Mouse (Mus musculus): Measurements from ENCODE around the gene Ccsap. TPM values are rescaled to one million over a fixed set of nuclear protein-coding genes. Genes with fewer than 3 reads are reported as not detected.

The Ccsap gene
- total RNA-seq, 1 experiment, result 5.1 TPM

GRCm38 (mm10) chr8:123872048-123872447, 12.0 kb upstream of the Ccsap start:
- Histone ChIP-seq H3K4me3 (ENCODE audit: insufficient read depth in 1 of 2, low read depth in 1 of 2, low read length in 2 of 2, poor library complexity in 1 of 2, severe bottlenecking in 1 of 2) (no peak overlapping the region), H3K9ac (ENCODE audit: insufficient read depth, low read depth, low read length, poor library complexity, severe bottlenecking) (no peak overlapping the region), H3K4me1 (ENCODE audit: control insufficient read depth in 2 of 2, insufficient read depth in 2 of 2, low read length in 2 of 2, poor library complexity in 1 of 2) (no peaks in the 10 kb centered on the region), H3K9me3 (ENCODE audit: control insufficient read depth, insufficient read depth, low read depth, low read length) (no peaks in the 10 kb centered on the region), H3K27ac (ENCODE audit: insufficient read depth, low read depth, low read length, poor library complexity, severe bottlenecking) (no peak overlapping the region), H3K36me3 (ENCODE audit: control insufficient read depth, insufficient read depth, low read length, poor library complexity, severe bottlenecking) (no peaks in the 10 kb centered on the region)
- TF ChIP-seq ZC3H11A (IDR thresholded peaks at IDR 0.05; ENCODE audit: borderline replicate concordance, low read depth, low read length), result no peak
- no peak for TF ChIP-seq CHD2 (IDR thresholded peaks at IDR 0.05; ENCODE audit: low read depth, low read length)
- TF ChIP-seq ZNF384 (IDR thresholded peaks at IDR 0.05; ENCODE audit: low read depth, low read length), result no peak
- no peak for TF ChIP-seq MAFK (IDR thresholded peaks at IDR 0.05; ENCODE audit: insufficient read depth, low read depth, low read length)
- TF ChIP-seq HCFC1 (IDR thresholded peaks at IDR 0.05; ENCODE audit: borderline replicate concordance, insufficient read depth, low read length), result no peak
- DNase-seq (ENCODE audit: low read depth, low spot score), result no peak
- in situ Hi-C loops (cut with MboI; ENCODE audit: low sequenced_read_pairs in 2 of 2, unreplicated experiment in 2 of 2), result no loop called here

- Histone ChIP-seq H3K36me3 (ENCODE audit: control insufficient read depth, insufficient read depth, low read length, poor library complexity, severe bottlenecking) (no peaks in the 10 kb centered on the region), H3K4me1 (ENCODE audit: control insufficient read depth in 2 of 2, insufficient read depth in 2 of 2, low read length in 2 of 2, poor library complexity in 1 of 2) (no peaks in the 10 kb centered on the region), H3K9me3 (ENCODE audit: control insufficient read depth, insufficient read depth, low read depth, low read length) (no peaks in the 10 kb centered on the region), H3K27ac (ENCODE audit: insufficient read depth, low read depth, low read length, poor library complexity, severe bottlenecking) (no peak overlapping the region), H3K9ac (ENCODE audit: insufficient read depth, low read depth, low read length, poor library complexity, severe bottlenecking) (no peak overlapping the region), H3K4me3 (ENCODE audit: insufficient read depth in 1 of 2, low read depth in 1 of 2, low read length in 2 of 2, poor library complexity in 1 of 2, severe bottlenecking in 1 of 2) (no peak overlapping the region)
- no peak for TF ChIP-seq ZC3H11A (IDR thresholded peaks at IDR 0.05; ENCODE audit: borderline replicate concordance, low read depth, low read length)
- TF ChIP-seq CHD2 (IDR thresholded peaks at IDR 0.05; ENCODE audit: low read depth, low read length), result no peak
- TF ChIP-seq ZNF384 (IDR thresholded peaks at IDR 0.05; ENCODE audit: low read depth, low read length), result no peak
- no peak for TF ChIP-seq HCFC1 (IDR thresholded peaks at IDR 0.05; ENCODE audit: borderline replicate concordance, insufficient read depth, low read length)
- no peak for TF ChIP-seq MAFK (IDR thresholded peaks at IDR 0.05; ENCODE audit: insufficient read depth, low read depth, low read length)
- in situ Hi-C loops (cut with MboI; ENCODE audit: low sequenced_read_pairs in 2 of 2, unreplicated experiment in 2 of 2), result no loop called here
- no peak for DNase-seq (ENCODE audit: low read depth, low spot score)
These were observed 7.0 kb upstream of the Ccsap start for GRCm38 (mm10) chr8:123866971-123867370.

- Histone ChIP-seq H3K36me3 (ENCODE audit: control insufficient read depth, insufficient read depth, low read length, poor library complexity, severe bottlenecking) (no peaks in the 10 kb centered on the region), H3K4me1 (ENCODE audit: control insufficient read depth in 2 of 2, insufficient read depth in 2 of 2, low read length in 2 of 2, poor library complexity in 1 of 2) (no peaks in the 10 kb centered on the region), H3K9me3 (ENCODE audit: control insufficient read depth, insufficient read depth, low read depth, low read length) (no peaks in the 10 kb centered on the region), H3K9ac (ENCODE audit: insufficient read depth, low read depth, low read length, poor library complexity, severe bottlenecking) (no peak overlapping the region), H3K4me3 (ENCODE audit: insufficient read depth in 1 of 2, low read depth in 1 of 2, low read length in 2 of 2, poor library complexity in 1 of 2, severe bottlenecking in 1 of 2) (no peak overlapping the region), H3K27ac (ENCODE audit: insufficient read depth, low read depth, low read length, poor library complexity, severe bottlenecking) (no peak overlapping the region)
- DNase-seq (ENCODE audit: low read depth, low spot score), result no peak
- in situ Hi-C loops (cut with MboI; ENCODE audit: low sequenced_read_pairs in 2 of 2, unreplicated experiment in 2 of 2), result no loop called here
- TF ChIP-seq MAFK (IDR thresholded peaks at IDR 0.05; ENCODE audit: insufficient read depth, low read depth, low read length) (no peak), ZNF384 (IDR thresholded peaks at IDR 0.05; ENCODE audit: low read depth, low read length) (no peak)
These were observed 5.8 kb upstream of the Ccsap start for GRCm38 (mm10) chr8:123865786-123866185.

- H3K27ac ChIP-seq (ENCODE audit: insufficient read depth, low read depth, low read length, poor library complexity, severe bottlenecking), result no peak overlapping the region
- in situ Hi-C loops (cut with MboI; ENCODE audit: low sequenced_read_pairs in 2 of 2, unreplicated experiment in 2 of 2), result no loop called here
- H3K9ac ChIP-seq (ENCODE audit: insufficient read depth, low read depth, low read length, poor library complexity, severe bottlenecking), result no peak overlapping the region
- peaks cover 4 to 5% of the 10 kb centered on the region in 2 experiments; a peak in 1 of 4 replicates for H3K4me1 ChIP-seq (ENCODE audit: control insufficient read depth in 2 of 2, insufficient read depth in 2 of 2, low read length in 2 of 2, poor library complexity in 1 of 2)
- H3K4me3 ChIP-seq (ENCODE audit: insufficient read depth in 1 of 2, low read depth in 1 of 2, low read length in 2 of 2, poor library complexity in 1 of 2, severe bottlenecking in 1 of 2), result no peak overlapping the region; a peak in 1 of 4 replicates
- DNase-seq (ENCODE audit: low read depth, low spot score), result no peak
- no peaks in the 10 kb centered on the region for H3K9me3 ChIP-seq (ENCODE audit: control insufficient read depth, insufficient read depth, low read depth, low read length)
- TF ChIP-seq CHD2 (IDR thresholded peaks at IDR 0.05; ENCODE audit: low read depth, low read length) (no peak), MAFK (IDR thresholded peaks at IDR 0.05; ENCODE audit: insufficient read depth, low read depth, low read length) (no peak), ZC3H11A (IDR thresholded peaks at IDR 0.05; ENCODE audit: borderline replicate concordance, low read depth, low read length) (no peak), HCFC1 (IDR thresholded peaks at IDR 0.05; ENCODE audit: borderline replicate concordance, insufficient read depth, low read length) (no peak), ZNF384 (IDR thresholded peaks at IDR 0.05; ENCODE audit: low read depth, low read length) (no peak)
- H3K36me3 ChIP-seq (ENCODE audit: control insufficient read depth, insufficient read depth, low read length, poor library complexity, severe bottlenecking), result no peaks in the 10 kb centered on the region
These were observed 377 bp upstream of the Ccsap start for GRCm38 (mm10) chr8:123860386-123860785.
